Mouse (Mus musculus) E14TG2a.4 (cell line): ENCODE data around the gene Dgkz.

Experiments
- CTCF ChIP-seq: conservative IDR thresholded peaks from 2 replicates; pipeline ENCODE4 v1.5.1; 2014; ENCODE audit warnings: low read length
- POU5F1 ChIP-seq: IDR thresholded peaks from 2 replicates; pipeline ENCODE4 v1.6.1; 2014; ENCODE audit warnings: low read length, borderline replicate concordance

DNA sequence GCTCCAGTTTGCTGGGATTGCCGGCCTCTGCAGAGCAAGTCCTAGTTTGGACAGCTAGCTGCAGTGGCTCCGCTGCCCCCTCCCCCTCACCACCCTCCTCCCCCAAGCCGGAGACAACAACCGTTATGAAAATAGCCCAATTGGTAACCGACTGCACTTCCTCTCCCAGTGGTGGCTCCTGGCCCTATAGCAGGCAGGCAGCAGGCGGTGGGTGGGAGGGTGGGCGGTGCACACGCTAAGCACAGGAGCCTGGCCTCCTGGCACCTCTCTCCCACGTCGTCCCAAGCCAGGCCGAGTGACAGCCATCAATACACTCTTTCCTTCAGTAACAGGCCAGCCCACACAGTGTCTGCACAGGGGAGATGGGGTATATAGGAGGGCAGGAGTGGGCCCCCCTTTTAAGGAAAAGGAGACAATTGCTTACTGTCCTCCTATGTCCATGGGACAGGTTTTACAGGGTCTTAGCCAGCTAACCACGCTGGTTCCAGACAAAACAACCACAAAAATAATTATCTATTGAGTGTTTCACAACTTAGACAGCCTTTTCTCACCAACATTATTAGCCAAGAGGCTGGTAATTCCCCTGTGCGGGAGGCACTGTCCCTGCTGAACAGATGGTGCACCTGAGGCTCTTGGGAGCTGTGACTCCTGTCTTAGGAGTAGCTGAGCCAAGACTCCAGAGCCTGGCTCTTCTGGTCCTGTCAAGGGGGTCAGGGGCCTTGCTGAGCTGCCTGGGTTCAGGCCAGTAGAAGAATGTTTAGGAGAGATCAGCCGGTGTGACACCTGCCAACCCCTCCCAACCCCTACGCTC lies 25.2 kb downstream of the Dgkz start:
- no peak for TF ChIP-seq CTCF
- no peak for TF ChIP-seq POU5F1
